Mouse (Mus musculus) myocyte (in vitro differentiated cells): ENCODE measurements at regions not wholly inside any gene's neighbourhood (a gene's known extent, or its start where the extent isn't known, plus 50 kb on each side); places are given as distances from the start of the nearest gene placed in this dataset.

Source experiments
- CEBPB ChIP-seq: IDR thresholded peaks from 2 replicates; pipeline ENCODE4 v1.6.1; 2011; ENCODE audit warnings: mild to moderate bottlenecking, moderate library complexity; ENCODE audit not compliant: poor library complexity, insufficient read depth, severe bottlenecking
- E2F4 ChIP-seq: IDR thresholded peaks from one replicate; pipeline ENCODE4 v1.6.1; 2011; ENCODE audit warnings: mild to moderate bottlenecking, control low read depth, moderate library complexity; ENCODE audit not compliant: insufficient read depth
- MAX ChIP-seq: IDR thresholded peaks from one replicate; pipeline ENCODE4 v1.6.1; 2011; ENCODE audit warnings: low read depth, mild to moderate bottlenecking, control low read depth
- MYOD1 ChIP-seq, 3 experiments: IDR thresholded peaks; one replicate each; pipeline ENCODE4 v1.6.1; 2011; ENCODE audit warnings: control low read depth in 2 of 3, low read depth in 2 of 3, mild to moderate bottlenecking in 2 of 3, moderate library complexity in 1 of 3; ENCODE audit not compliant: insufficient read length in 2 of 3, control insufficient read depth in 1 of 3
- MYOG ChIP-seq, 3 experiments: IDR thresholded peaks; one replicate each; pipeline ENCODE4 v1.6.1; 2011; ENCODE audit warnings: control low read depth in 2 of 3, low read depth in 2 of 3, mild to moderate bottlenecking in 2 of 3; ENCODE audit not compliant: insufficient read length in 2 of 3, control insufficient read depth in 1 of 3, insufficient read depth in 1 of 3
- POLR2A ChIP-seq: IDR thresholded peaks from one replicate; pipeline ENCODE4 v1.6.1; 2011; ENCODE audit warnings: low read depth, mild to moderate bottlenecking, control low read depth, moderate library complexity; ENCODE audit not compliant: insufficient read length
- POLR2AphosphoS2 ChIP-seq: IDR thresholded peaks from one replicate; pipeline ENCODE4 v1.6.1; 2011; ENCODE audit warnings: low read depth, control low read depth; ENCODE audit not compliant: insufficient read length
- TCF12 ChIP-seq: IDR thresholded peaks from one replicate; pipeline ENCODE4 v1.6.1; 2011; ENCODE audit warnings: mild to moderate bottlenecking, control low read depth; ENCODE audit not compliant: poor library complexity, insufficient read depth, severe bottlenecking
- USF1 ChIP-seq: IDR thresholded peaks from one replicate; pipeline ENCODE4 v1.6.1; 2011; ENCODE audit warnings: low read depth, mild to moderate bottlenecking, control low read depth, moderate library complexity

- TF ChIP-seq MYOG (IDR thresholded peaks at IDR 0.05; ENCODE audit: control insufficient read depth in 1 of 3, insufficient read depth in 1 of 3, insufficient read length in 2 of 3, low read depth in 2 of 3) (no peak), POLR2A (no peak), POLR2AphosphoS2 (no peak), USF1 (no peak), MAX (no peak), MYOD1 (IDR thresholded peaks at IDR 0.05; ENCODE audit: control insufficient read depth in 1 of 3, insufficient read length in 2 of 3, low read depth in 2 of 3) (no peak), E2F4 (no peak), CEBPB (no peak), TCF12 (no peak)
These were observed 97.8 kb upstream of the Galnt18 start for GRCm38 (mm10) chr7:111877591-111877990.
